Mouse (Mus musculus) stomach, postnatal 0 days (tissue): Measurements from ENCODE around the gene Rnf182.

Source experiments
- CTCF ChIP-seq: IDR thresholded peaks from 2 replicates; pipeline ENCODE4 v1.5.1; 2016; ENCODE audit warnings: antibody characterized with exemption, low read depth, mild to moderate bottlenecking, moderate library complexity
- EP300 ChIP-seq: optimal IDR thresholded peaks from 2 replicates; pipeline ENCODE3; 2016; ENCODE audit warnings: antibody characterized with exemption

DNA sequence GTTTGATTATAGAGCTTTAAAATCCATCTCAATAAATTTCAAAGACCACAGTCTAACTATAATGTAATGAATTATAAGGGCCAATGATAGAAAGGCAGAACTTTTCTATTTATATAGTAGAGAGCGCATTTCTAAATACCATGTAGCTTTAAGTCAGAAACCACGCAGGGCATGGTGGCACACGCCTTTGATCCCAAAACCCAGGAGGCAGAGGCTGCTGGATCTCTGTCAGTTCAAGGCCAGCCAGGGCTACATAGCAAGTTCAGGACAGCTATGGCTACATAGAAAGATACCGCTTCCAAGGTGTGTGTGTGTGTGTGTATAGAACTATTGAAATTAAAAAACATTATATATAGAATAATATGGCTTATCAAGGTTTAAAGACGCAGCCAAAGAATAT is 34.8 kb upstream of the Rnf182 start:
- TF ChIP-seq CTCF (no peak), EP300 (no peak)
